Mouse (Mus musculus): Measurements from ENCODE around the gene Slc16a10. TPM values are rescaled to one million over a fixed set of nuclear protein-coding genes. Genes with fewer than 3 reads are reported as not detected.

The Slc16a10 gene
- total RNA-seq, 2 experiments from 2014 or later, result 18.8 to 21.7 TPM

GRCm38 (mm10) chr10:40068595-40068994, 73.5 kb downstream of the Slc16a10 start:
- peak; percentile 53 to 58 for DNase-seq

GRCm38 (mm10) chr10:40067529-40067928, 74.5 kb downstream of the Slc16a10 start:
- DNase-seq, result no peak

DNA sequence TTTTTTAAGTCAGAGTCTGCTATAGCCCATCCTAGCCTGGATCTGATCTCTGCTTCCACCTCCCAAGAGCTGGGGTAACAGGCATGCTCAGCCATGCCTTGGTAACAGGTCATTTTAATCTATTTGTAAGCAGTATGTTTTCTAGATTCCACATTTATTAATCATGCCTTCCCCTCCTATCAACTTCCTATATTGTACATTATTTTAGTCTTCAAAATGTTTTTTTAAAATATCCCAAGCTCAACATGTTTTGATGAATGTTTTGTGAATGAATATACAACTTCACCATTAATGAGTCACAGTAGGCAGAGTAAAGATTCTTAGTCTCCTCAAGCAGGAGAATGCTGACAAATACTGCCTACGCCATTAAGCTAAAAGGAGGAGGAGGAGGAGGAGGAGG, 75.0 kb downstream of the Slc16a10 start:
- no peak for DNase-seq

DNA sequence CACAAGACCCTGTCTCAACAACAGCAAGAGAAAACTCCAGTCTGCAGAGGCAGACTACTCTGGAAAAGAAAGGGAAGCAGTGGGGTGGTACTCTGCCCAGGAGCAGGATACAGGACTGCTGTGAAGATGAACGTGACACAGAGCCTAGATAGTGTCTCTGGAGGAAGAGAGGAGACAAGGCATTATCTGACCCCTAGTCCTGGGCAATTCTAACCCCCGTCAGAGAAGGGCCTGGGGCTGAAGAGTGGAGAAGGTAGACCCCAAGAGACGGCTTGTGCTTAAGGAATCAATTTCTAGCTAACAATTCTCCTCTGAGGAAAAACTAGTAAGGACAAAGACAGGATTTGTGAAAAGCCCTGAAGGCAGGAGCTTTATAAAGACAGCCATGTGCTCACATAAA, 76.7 kb downstream of the Slc16a10 start:
- DNase-seq, result no peak

DNA sequence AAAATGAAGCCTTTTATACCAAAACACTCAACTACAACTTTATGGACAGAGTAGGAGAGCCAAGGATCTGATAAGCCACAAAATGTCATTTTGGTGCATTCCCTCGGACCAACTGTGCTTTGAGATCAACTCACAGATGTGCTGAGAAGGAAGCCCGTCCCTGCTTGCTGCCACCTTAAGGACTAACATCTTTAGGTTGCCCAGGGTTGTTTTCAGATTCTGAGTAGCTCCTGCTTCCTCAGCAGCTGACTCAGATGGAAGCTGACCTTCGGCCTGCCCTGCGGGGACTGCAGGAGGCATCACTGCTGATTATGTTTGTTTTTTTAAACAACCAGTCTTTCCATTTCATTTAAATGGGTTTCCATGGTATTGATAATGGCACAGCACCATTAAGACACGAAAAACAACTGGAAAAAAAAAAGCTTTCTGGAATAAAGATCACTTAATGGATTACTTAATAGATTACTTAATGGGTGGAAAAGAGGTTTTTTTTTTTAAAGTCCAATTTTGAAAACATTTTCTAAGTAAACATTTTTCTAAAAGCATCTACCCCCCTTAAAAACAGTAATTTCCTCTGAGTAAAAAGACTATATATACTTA, 78.7 kb downstream of the Slc16a10 start:
- DNase-seq, result no peak

DNA sequence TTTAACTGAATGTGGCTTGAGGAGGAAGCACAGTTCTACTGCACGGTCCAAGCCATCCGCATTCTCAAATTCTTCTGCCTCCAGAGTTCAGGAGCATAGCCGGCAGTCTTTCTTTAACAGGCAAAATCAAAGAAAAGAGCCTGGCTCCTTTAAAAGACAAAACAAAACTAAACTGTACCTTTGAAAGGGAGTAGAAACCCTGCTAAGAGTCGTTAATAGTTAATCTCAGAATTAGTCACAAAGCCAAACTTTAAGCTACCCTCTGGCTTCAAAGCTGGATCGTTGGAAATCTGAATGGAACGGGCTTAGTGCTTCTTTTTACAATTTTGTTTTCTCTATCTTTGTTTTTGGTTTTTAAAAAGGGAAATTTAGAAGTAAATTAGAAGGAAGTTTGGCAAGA, 79.2 kb downstream of the Slc16a10 start:
- no peak for DNase-seq

GRCm38 (mm10) chr10:40061926-40062325, 80.1 kb downstream of the Slc16a10 start:
- no peak for DNase-seq

DNA sequence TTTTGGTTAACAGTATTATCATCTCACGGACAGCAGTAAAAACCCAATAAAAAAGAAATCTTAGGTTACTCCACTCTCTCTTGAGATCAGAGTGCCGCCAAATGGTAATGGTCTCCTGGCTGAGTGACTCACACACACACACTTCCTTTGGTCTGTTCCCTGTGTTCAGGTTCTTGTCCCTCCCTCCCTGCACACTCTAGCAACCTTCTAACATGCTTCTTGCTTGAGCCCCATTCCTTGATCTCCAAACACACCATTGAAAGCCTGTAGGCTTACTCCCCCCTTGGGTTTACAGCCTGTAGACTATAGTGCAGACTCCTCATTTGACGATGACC, 83.3 kb downstream of the Slc16a10 start:
- no peak for DNase-seq

GRCm38 (mm10) chr10:40058062-40058785, 83.8 kb downstream of the Slc16a10 start:
- no peak for DNase-seq

DNA sequence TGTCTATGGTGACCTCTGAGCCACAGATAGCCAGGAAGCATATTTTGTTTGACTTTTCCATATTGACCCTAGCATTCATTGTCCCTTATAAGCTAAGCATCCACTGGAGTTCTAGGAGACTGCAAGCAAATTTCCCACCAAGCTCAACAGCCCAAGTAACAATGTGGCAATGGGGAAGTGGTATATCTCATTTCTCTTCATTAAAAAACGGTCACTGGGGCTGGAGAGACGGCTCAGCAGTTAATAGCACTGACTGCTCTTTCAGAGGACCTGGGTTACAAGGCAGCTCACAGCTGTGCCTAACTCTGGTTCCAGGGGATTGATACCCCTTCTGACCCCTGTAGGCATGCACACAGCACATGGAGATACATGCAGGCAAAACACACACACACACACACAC, 84.4 kb downstream of the Slc16a10 start:
- DNase-seq, result no peak

GRCm38 (mm10) chr10:40054455-40054854, 87.6 kb downstream of the Slc16a10 start:
- no peak for DNase-seq

GRCm38 (mm10) chr10:40053896-40054295, 88.2 kb downstream of the Slc16a10 start:
- no peak for DNase-seq

- peak; percentile 29 to 64 for DNase-seq
Measured at GRCm38 (mm10) chr10:40053257-40053895, 88.7 kb downstream of the Slc16a10 start.

- no peak for DNase-seq
Measured at GRCm38 (mm10) chr10:40051997-40052396, 90.1 kb downstream of the Slc16a10 start.

- DNase-seq, result no peak
Measured at GRCm38 (mm10) chr10:40050763-40051162, 91.3 kb downstream of the Slc16a10 start.

DNA sequence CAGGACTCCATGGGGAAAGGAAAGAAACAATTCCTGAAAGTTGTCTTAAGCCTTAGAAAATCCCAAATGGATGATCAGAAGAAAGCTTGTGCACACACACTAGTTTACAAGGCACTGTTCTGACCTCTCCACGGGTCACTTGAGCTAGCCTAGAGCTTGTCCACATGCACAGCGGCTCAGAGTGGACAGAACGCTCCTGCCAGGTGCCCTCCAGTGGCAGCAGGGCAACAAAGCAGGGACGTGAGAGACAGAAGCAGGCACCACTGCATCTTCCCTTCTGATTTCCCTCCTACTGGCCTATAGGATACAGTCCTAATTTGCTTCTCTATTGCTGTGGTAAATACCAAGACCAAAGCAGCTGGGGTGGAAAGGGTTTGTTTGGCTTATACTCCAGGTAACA, 100.7 kb downstream of the Slc16a10 start:
- DNase-seq, result peak; percentile 21 to 23

DNA sequence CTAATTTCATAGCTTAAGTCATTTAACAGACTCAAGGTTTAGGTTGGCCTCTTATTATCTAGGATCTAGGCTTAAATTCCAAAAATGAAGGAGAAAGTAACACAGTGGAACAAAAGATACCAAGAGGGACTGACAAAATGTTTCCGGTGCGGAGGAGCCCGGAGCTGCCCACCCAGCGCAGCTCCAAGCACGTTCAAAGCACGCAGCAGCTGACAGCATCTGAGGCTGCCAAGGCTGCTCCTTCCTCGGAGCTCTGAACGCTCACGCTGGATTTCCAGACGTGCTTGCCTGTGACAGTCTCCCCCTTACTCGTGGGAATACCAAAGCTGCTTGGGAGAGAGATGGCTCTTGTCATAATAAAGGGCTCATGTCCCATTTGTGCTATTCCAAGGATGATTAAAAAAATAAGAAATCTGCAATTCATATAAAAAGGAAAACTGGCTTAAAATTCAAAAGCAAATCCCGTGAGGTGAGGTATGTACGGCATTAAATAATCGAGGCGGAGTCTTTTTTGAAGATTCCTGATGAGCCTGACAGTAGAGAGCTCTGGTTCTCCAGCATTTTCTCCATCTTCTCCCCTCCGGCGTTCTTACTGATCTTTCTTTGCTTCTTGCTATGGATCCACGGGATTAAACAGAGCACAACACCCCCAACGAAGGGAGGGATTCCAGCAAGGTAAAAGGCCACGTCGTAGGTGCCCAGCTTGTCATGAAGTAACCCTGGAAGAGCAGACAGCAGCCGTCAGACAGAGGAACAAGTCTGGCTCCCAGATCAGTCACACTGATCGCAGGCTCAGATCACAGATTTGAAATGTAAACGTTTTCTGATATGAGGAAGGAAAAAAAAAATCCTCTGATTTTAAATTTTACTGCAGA, 105.1 kb downstream of the Slc16a10 start:
- no peak for DNase-seq

DNA sequence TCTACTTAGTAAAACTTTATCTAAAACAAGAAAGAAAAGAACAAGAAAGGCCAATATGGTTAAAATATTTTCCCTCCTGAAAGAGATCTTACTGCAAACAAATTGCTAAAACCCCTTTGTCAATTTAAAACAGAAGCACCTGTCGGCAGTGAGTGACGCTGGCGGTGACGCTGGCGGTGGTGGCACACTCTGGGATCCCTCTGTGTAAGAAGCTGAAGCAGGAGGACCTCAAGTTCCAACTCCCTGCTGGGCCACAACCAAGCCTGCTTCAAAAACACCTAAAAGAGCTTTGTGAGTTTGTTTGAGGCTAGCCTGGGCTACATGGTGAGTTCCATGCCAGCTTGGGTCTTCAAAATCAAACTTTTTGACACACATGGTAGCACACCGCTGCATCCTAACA, 107.1 kb downstream of the Slc16a10 start:
- no peak for DNase-seq

- DNase-seq, result no peak
Measured at GRCm38 (mm10) chr10:40032897-40033296, 109.2 kb downstream of the Slc16a10 start.

DNA sequence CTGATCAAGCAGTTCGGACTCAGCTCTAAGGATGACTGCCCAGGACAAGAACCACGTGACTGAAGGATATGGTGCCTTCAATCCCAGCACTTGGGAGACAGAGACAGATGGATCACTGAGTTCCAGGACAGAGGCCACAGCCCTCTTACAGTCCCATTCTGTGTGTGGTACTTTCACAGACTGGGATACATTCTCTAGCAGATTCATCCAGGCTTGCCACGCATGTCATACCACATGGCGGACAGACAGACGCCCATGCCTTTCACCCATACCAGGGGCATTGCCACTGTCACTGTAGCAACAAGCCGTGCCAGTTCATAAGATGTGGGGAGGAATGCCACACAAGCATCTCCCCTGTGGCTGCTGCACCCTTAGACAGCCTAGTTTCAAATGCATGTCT, 111.3 kb downstream of the Slc16a10 start:
- no peak for DNase-seq

DNA sequence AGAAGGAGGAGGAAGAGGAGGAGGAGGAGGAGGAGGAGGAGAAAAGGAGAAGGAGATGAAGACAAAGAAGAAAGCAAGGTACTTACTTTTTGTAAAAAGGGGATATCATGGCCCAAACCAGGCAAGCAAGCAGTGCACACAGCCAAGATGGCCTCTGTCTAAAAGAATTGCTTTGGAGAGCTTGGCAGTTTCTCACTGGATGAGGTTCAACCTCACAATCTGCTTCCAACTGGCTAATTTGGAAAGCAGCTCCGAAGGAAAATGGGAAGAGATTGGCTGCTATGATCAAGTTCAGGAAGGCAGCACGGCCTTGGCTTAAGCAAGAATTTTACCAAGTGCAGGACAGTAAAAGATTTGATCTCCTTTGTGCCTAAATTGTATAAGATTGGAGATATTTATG, 112.4 kb downstream of the Slc16a10 start:
- DNase-seq, result peak; percentile 48 to 52

DNA sequence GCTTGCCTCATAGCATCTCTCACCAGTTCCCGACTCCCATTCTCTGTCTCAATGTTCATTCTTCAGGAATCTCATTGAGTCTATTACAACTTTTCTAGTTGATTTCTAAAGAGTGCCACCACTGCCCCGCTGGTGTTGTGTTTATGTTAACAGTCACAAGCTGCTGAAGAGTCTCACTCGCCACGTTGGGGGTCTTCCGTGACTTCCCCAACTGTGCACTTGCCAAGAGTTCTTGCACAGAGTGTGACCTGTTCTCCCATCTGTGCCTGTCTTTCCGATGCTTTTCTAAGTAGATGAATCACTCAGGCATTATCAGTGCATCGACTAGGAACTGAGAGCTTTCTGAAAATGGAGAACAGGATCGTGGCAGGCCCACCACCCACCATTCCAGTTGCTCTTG, 114.0 kb downstream of the Slc16a10 start:
- DNase-seq, result no peak

- DNase-seq, result no peak
Measured at GRCm38 (mm10) chr10:40026546-40026945, 115.5 kb downstream of the Slc16a10 start.
